Mouse (Mus musculus) testis, adult 2 months (tissue): ENCODE data around the gene Rpl27a.

Experiments
- CTCF ChIP-seq: fragments of 200-500 bp; IDR thresholded peaks from 2 replicates; pipeline ENCODE4 v1.5.1; 2012; ENCODE audit warnings: low read depth, mild to moderate bottlenecking, inconsistent platforms, low read length, moderate library complexity; ENCODE audit not compliant: control insufficient read depth, insufficient read depth, insufficient replicate concordance
- POLR2A ChIP-seq: fragments of 200-500 bp; IDR thresholded peaks from 2 replicates; pipeline ENCODE4 v1.6.1; 2012; ENCODE audit warnings: low read depth, mild to moderate bottlenecking, inconsistent platforms, low read length, moderate library complexity; ENCODE audit not compliant: control insufficient read depth

- TF ChIP-seq CTCF, result no peak
- TF ChIP-seq POLR2A, result no peak
Observed at GRCm38 (mm10) chr7:109470700-109471099, 48.2 kb upstream of the Rpl27a start.
